In the genomic region with DNA sequence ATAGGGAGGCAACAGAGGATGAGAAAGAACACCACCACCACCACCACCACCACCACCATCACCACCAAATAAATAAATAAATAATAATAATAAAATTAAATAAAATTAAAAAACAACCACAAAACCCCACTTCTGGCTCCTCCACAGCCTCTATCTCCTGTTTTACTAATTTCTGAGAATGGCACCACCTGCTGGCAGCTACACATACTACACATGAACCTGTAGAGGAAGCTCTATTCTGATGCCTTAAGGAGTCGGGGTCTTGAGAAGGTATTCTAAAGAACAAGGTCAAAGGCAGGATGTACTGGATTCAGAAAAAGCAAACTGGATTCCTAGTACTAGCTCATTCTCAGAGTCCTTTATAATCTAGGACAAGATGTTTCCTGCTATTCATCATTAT, we compare ENCODE assay signal across 10 mouse cellular contexts.
DNase-seq lines count a peak whose midpoint lies in the region; ATAC-seq and TF ChIP-seq lines count a peak whose summit lies in the region.
"Had no signal": no experiment of that assay in that cellular context is flagged by ENCODE, and none has a peak within 500 bp of the region (broad histone marks: within the 10 kb centered on the region; RNA-seq: fewer than 3 reads in every experiment).

No protein-coding gene starts in this region.

- no peak overlapping the region for H3K4me3 ChIP-seq in forebrain, embryonic 15.5 days
- H3K4me3 ChIP-seq in limb, embryonic 14.5 days (replicated peaks; ENCODE audit: low read length): no peak overlapping the region
- no peak overlapping the region for H3K4me3 ChIP-seq in stomach, postnatal 0 days (ENCODE audit: low read depth, low read length)
- H3K4me3 ChIP-seq: heart, embryonic 13.5 days; neural tube, embryonic 12.5 days had no signal

- no peaks in the 10 kb centered on the region for H3K9me3 ChIP-seq in forebrain, embryonic 15.5 days
- no peaks in the 10 kb centered on the region for H3K9me3 ChIP-seq in limb, embryonic 14.5 days (ENCODE audit: control insufficient read depth, low read length)
- no peaks in the 10 kb centered on the region for H3K9me3 ChIP-seq in stomach, postnatal 0 days (ENCODE audit: control insufficient read depth, low read length)
- H3K9me3 ChIP-seq: heart, embryonic 13.5 days; neural tube, embryonic 12.5 days had no signal

- no peak for TF ChIP-seq EP300 in stomach, postnatal 0 days (optimal IDR thresholded peaks at IDR 0.05)

- TF ChIP-seq POLR2A in limb, embryonic 14.5 days (IDR thresholded peaks at IDR 0.05; ENCODE audit: borderline replicate concordance, extremely low read depth, insufficient read depth, insufficient read length): no peak

- H3K36me3 ChIP-seq in forebrain, embryonic 15.5 days: no peaks in the 10 kb centered on the region
- H3K36me3 ChIP-seq in limb, embryonic 14.5 days (ENCODE audit: control insufficient read depth, insufficient read depth, low read length): no peaks in the 10 kb centered on the region
- H3K36me3 ChIP-seq in stomach, postnatal 0 days (ENCODE audit: control insufficient read depth, insufficient read depth, low read length): no peaks in the 10 kb centered on the region
- H3K36me3 ChIP-seq: heart, embryonic 13.5 days; neural tube, embryonic 12.5 days had no signal

- TF ChIP-seq CTCF in stomach, postnatal 0 days (IDR thresholded peaks at IDR 0.05; ENCODE audit: low read depth): peak; percentile 74

- 70% methylated on average over 1 of the region's 1 CpGs for WGBS in forebrain, embryonic 15.5 days
- 63% methylated on average over 1 of the region's 1 CpGs for WGBS in limb, embryonic 14.5 days
- WGBS in stomach, postnatal 0 days: 68% methylated on average over 1 of the region's 1 CpGs

- no peak overlapping the region for H3K4me2 ChIP-seq in forebrain, embryonic 15.5 days (replicated peaks)
- H3K4me2 ChIP-seq in limb, embryonic 14.5 days (replicated peaks; ENCODE audit: low read depth, low read length, severe bottlenecking): no peak overlapping the region
- H3K4me2 ChIP-seq in stomach, postnatal 0 days (replicated peaks; ENCODE audit: low read depth): no peak overlapping the region
- H3K4me2 ChIP-seq: heart, embryonic 13.5 days; neural tube, embryonic 12.5 days had no signal

- 0 out of 2 replicates have a peak, but pooled peaks have one; percentile 43 for ATAC-seq in forebrain, embryonic 15.5 days (replicated peaks)
- ATAC-seq in limb, embryonic 14.5 days (ENCODE audit: low FRiP score, low read depth): no peak
- no peak for ATAC-seq in stomach, postnatal 0 days (ENCODE audit: low FRiP score, low TSS enrichment)

- H3K4me1 ChIP-seq in forebrain, embryonic 15.5 days: no peaks in the 10 kb centered on the region
- peaks cover 3% of the 10 kb centered on the region; the same call in 1 of the 2 replicates for H3K4me1 ChIP-seq in limb, embryonic 14.5 days (ENCODE audit: control insufficient read depth, insufficient read depth, low read length)
- H3K4me1 ChIP-seq in stomach, postnatal 0 days (replicated peaks; ENCODE audit: control insufficient read depth, insufficient read depth): no peaks in the 10 kb centered on the region
- H3K4me1 ChIP-seq: heart, embryonic 13.5 days had no signal

- H3K9ac ChIP-seq in forebrain, embryonic 15.5 days (replicated peaks): no peak overlapping the region
- H3K9ac ChIP-seq in limb, embryonic 14.5 days (ENCODE audit: low read depth, low read length, severe bottlenecking): no peak overlapping the region
- H3K9ac ChIP-seq in stomach, postnatal 0 days (ENCODE audit: low read length): no peak overlapping the region
- H3K9ac ChIP-seq: heart, embryonic 13.5 days; neural tube, embryonic 12.5 days had no signal

- no peak overlapping the region for H3K27ac ChIP-seq in forebrain, embryonic 15.5 days (replicated peaks)
- no peak overlapping the region for H3K27ac ChIP-seq in limb, embryonic 14.5 days (replicated peaks; ENCODE audit: low read depth, low read length)
- H3K27ac ChIP-seq in stomach, postnatal 0 days (replicated peaks): no peak overlapping the region
- H3K27ac ChIP-seq: heart, embryonic 13.5 days; neural tube, embryonic 12.5 days had no signal

- peaks cover 4% of the 10 kb centered on the region; the same call in 1 of the 2 replicates for H3K27me3 ChIP-seq in forebrain, embryonic 15.5 days
- no peaks in the 10 kb centered on the region for H3K27me3 ChIP-seq in limb, embryonic 14.5 days (ENCODE audit: control insufficient read depth, insufficient read depth, low read length)
- no peaks in the 10 kb centered on the region for H3K27me3 ChIP-seq in stomach, postnatal 0 days (ENCODE audit: control insufficient read depth, insufficient read depth, low read length)
- H3K27me3 ChIP-seq: neural tube, embryonic 12.5 days had no signal

- peak; percentile 23 to 27 for DNase-seq in adrenal gland, adult 18-20 months (ENCODE audit: low spot score in 2 of 2)
- no peak for DNase-seq in adrenal gland, adult 8-10 months
- DNase-seq in left cerebral cortex, adult 11 months (ENCODE audit: low spot score): peak; percentile 17
- DNase-seq in left cerebral cortex, adult 8-10 months (ENCODE audit: low spot score in 2 of 2): no peak
- DNase-seq in adrenal gland, postnatal 14 days: peak; percentile 45
- DNase-seq in limb, embryonic 14.5 days (ENCODE audit: low spot score): peak; percentile 53
- peak; percentile 43 for DNase-seq in stomach, postnatal 0 days (ENCODE audit: low spot score)

Comparison
In these comparisons a context has a peak if more than half of its experiments do, and no peak if none do; other contexts are left out.
1. DNase-seq: peak in adrenal gland, adult 18-20 months (2 of 2), left cerebral cortex, adult 11 months (single experiment), adrenal gland, postnatal 14 days (single experiment), limb, embryonic 14.5 days (single experiment) and stomach, postnatal 0 days (single experiment); none in adrenal gland, adult 8-10 months (single experiment) and left cerebral cortex, adult 8-10 months (0 of 2).